Mouse (Mus musculus): ENCODE results near the gene Hlf. TPM values are rescaled to one million over a fixed set of nuclear protein-coding genes. Genes with fewer than 3 reads are reported as not detected.
A peak's percentile ranks its signal among the peaks of the same experiment; 100 is the strongest.

The Hlf gene
- polyA plus RNA-seq, 1 experiment from 2014 or later: 0.81 TPM

- no peaks in the 10 kb centered on the region for H3K9me3 ChIP-seq (ENCODE audit: control insufficient read depth)
- no peaks in the 10 kb centered on the region for H3K36me3 ChIP-seq (ENCODE audit: control insufficient read depth, insufficient read depth)
- 73% methylated on average over 4 of the region's 4 CpGs for WGBS
- TF ChIP-seq CTCF (IDR thresholded peaks at IDR 0.05; ENCODE audit: low read depth): no peak
- H3K9ac ChIP-seq (ENCODE audit: low read depth, low read length): no peak overlapping the region
- H3K4me3 ChIP-seq (ENCODE audit: low read depth, low read length): no peak overlapping the region
- 0 out of 2 replicates have a peak, but pooled peaks cover 2% of the 10 kb centered on the region for H3K4me1 ChIP-seq (replicated peaks; ENCODE audit: control insufficient read depth, insufficient read depth, low read length)
- no peak for ATAC-seq
- H3K4me2 ChIP-seq (replicated peaks; ENCODE audit: low read depth): no peak overlapping the region
- H3K27ac ChIP-seq (ENCODE audit: low read depth, low read length): no peak overlapping the region
- no peaks in the 10 kb centered on the region for H3K27me3 ChIP-seq (replicated peaks; ENCODE audit: control insufficient read depth, insufficient read depth, low read length)
These were observed 40.6 kb downstream of the Hlf start for GRCm38 (mm10) chr11:90350153-90350512.

GRCm38 (mm10) chr11:90349486-90350152 is 41.1 kb downstream of the Hlf start:
- H3K4me1 ChIP-seq (replicated peaks; ENCODE audit: control insufficient read depth, insufficient read depth, low read length): no peaks in the 10 kb centered on the region
- H3K4me3 ChIP-seq (ENCODE audit: low read depth, low read length): no peak overlapping the region
- H3K4me2 ChIP-seq (replicated peaks; ENCODE audit: low read depth): no peak overlapping the region
- 84% methylated on average over 6 of the region's 6 CpGs for WGBS
- no peak overlapping the region for H3K9ac ChIP-seq (ENCODE audit: low read depth, low read length)
- H3K36me3 ChIP-seq (ENCODE audit: control insufficient read depth, insufficient read depth): no peaks in the 10 kb centered on the region
- H3K27ac ChIP-seq (ENCODE audit: low read depth, low read length): no peak overlapping the region
- ATAC-seq: no peak
- no peaks in the 10 kb centered on the region for H3K27me3 ChIP-seq (replicated peaks; ENCODE audit: control insufficient read depth, insufficient read depth, low read length)
- no peaks in the 10 kb centered on the region for H3K9me3 ChIP-seq (ENCODE audit: control insufficient read depth)
- TF ChIP-seq CTCF (IDR thresholded peaks at IDR 0.05; ENCODE audit: low read depth): no peak

- TF ChIP-seq CTCF (IDR thresholded peaks at IDR 0.05; ENCODE audit: low read depth): no peak
- no peak overlapping the region for H3K27ac ChIP-seq (ENCODE audit: low read depth, low read length)
- WGBS: 71% methylated on average over 13 of the region's 13 CpGs
- no peaks in the 10 kb centered on the region for H3K4me1 ChIP-seq (replicated peaks; ENCODE audit: control insufficient read depth, insufficient read depth, low read length)
- H3K36me3 ChIP-seq (ENCODE audit: control insufficient read depth, insufficient read depth): no peaks in the 10 kb centered on the region
- no peaks in the 10 kb centered on the region for H3K27me3 ChIP-seq (replicated peaks; ENCODE audit: control insufficient read depth, insufficient read depth, low read length)
- H3K9ac ChIP-seq (ENCODE audit: low read depth, low read length): no peak overlapping the region
- ATAC-seq: no peak
- no peak overlapping the region for H3K4me2 ChIP-seq (replicated peaks; ENCODE audit: low read depth)
- H3K4me3 ChIP-seq (ENCODE audit: low read depth, low read length): no peak overlapping the region
- H3K9me3 ChIP-seq (ENCODE audit: control insufficient read depth): no peaks in the 10 kb centered on the region
These were observed 42.8 kb downstream of the Hlf start for GRCm38 (mm10) chr11:90347667-90348459.

- Histone ChIP-seq H3K4me1 (replicated peaks; ENCODE audit: control insufficient read depth, insufficient read depth, low read length) (no peaks in the 10 kb centered on the region), H3K9me3 (ENCODE audit: control insufficient read depth) (no peaks in the 10 kb centered on the region), H3K4me3 (ENCODE audit: low read depth, low read length) (no peak overlapping the region), H3K27ac (ENCODE audit: low read depth, low read length) (no peak overlapping the region), H3K4me2 (replicated peaks; ENCODE audit: low read depth) (no peak overlapping the region), H3K9ac (ENCODE audit: low read depth, low read length) (no peak overlapping the region), H3K27me3 (replicated peaks; ENCODE audit: control insufficient read depth, insufficient read depth, low read length) (no peaks in the 10 kb centered on the region), H3K36me3 (ENCODE audit: control insufficient read depth, insufficient read depth) (no peaks in the 10 kb centered on the region)
- WGBS: 93% methylated on average over 11 of the region's 11 CpGs
- ATAC-seq: no peak
- TF ChIP-seq CTCF (IDR thresholded peaks at IDR 0.05; ENCODE audit: low read depth): no peak
These were observed 44.9 kb downstream of the Hlf start for GRCm38 (mm10) chr11:90345746-90346145.

- WGBS: 92% methylated on average over 5 of the region's 5 CpGs
- Histone ChIP-seq H3K27me3 (replicated peaks; ENCODE audit: control insufficient read depth, insufficient read depth, low read length) (no peaks in the 10 kb centered on the region), H3K4me1 (replicated peaks; ENCODE audit: control insufficient read depth, insufficient read depth, low read length) (no peaks in the 10 kb centered on the region), H3K4me3 (ENCODE audit: low read depth, low read length) (no peak overlapping the region), H3K36me3 (ENCODE audit: control insufficient read depth, insufficient read depth) (no peaks in the 10 kb centered on the region), H3K27ac (ENCODE audit: low read depth, low read length) (no peak overlapping the region), H3K9me3 (ENCODE audit: control insufficient read depth) (no peaks in the 10 kb centered on the region), H3K4me2 (replicated peaks; ENCODE audit: low read depth) (no peak overlapping the region), H3K9ac (ENCODE audit: low read depth, low read length) (no peak overlapping the region)
- no peak for ATAC-seq
- no peak for TF ChIP-seq CTCF (IDR thresholded peaks at IDR 0.05; ENCODE audit: low read depth)
These were observed 47.8 kb downstream of the Hlf start for GRCm38 (mm10) chr11:90342858-90343257.

- peak; percentile 19; the same call in 1 of the 2 replicates for ATAC-seq
- no peak overlapping the region for H3K4me2 ChIP-seq (replicated peaks; ENCODE audit: low read depth)
- TF ChIP-seq CTCF (IDR thresholded peaks at IDR 0.05; ENCODE audit: low read depth): no peak
These were observed 48.4 kb downstream of the Hlf start for GRCm38 (mm10) chr11:90342267-90342666.

More at GRCm38 (mm10) chr11:90342267-90342666, 48.4 kb downstream of the Hlf start:
- WGBS: 59% methylated on average over 5 of the region's 5 CpGs
- H3K27me3 ChIP-seq (replicated peaks; ENCODE audit: control insufficient read depth, insufficient read depth, low read length): no peaks in the 10 kb centered on the region
- no peaks in the 10 kb centered on the region for H3K9me3 ChIP-seq (ENCODE audit: control insufficient read depth)
- H3K4me1 ChIP-seq (replicated peaks; ENCODE audit: control insufficient read depth, insufficient read depth, low read length): no peaks in the 10 kb centered on the region
- no peak overlapping the region for H3K27ac ChIP-seq (ENCODE audit: low read depth, low read length)
- no peak overlapping the region for H3K9ac ChIP-seq (ENCODE audit: low read depth, low read length)
- no peak overlapping the region for H3K4me3 ChIP-seq (ENCODE audit: low read depth, low read length)
- no peaks in the 10 kb centered on the region for H3K36me3 ChIP-seq (ENCODE audit: control insufficient read depth, insufficient read depth)

Measured in intestine, postnatal 0 days (tissue).